Mouse (Mus musculus) lung, postnatal 4 days (tissue): ENCODE measurements around the gene Mydgf.

ENCODE experiments used
- DNase-seq, 2 experiments: peaks; one replicate each; pipeline ENCODE4 v3.0.0; 2021

Mydgf gene

DNA sequence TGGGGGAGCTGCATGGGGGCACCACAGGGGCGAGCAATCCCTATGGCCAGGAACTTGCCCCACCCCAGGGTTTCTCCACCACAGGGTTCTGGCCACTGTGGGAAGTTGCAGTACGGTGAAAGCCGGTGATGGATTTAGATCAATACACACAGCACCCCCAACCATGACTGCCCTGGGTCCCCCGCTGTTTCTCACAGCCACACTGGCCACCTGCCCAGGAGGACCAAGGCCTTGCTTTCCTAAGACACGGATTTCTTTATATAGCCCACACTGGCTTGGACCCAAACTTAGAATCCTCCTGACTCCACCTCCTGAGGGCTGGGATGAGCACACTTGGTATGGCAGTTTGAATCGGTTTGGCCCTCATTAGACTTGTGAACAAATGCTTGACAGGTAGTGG is 7.5 kb upstream of the Mydgf start:
- DNase-seq, result no peak

GRCm38 (mm10) chr17:56185281-56186141 is 1.8 kb upstream of the Mydgf start:
- peak; percentile 55 to 83 for DNase-seq

- DNase-seq, result no peak
Observed at GRCm38 (mm10) chr17:56182975-56183657, 604 bp downstream of the Mydgf start.

GRCm38 (mm10) chr17:56175416-56175815 is 8.3 kb downstream of the Mydgf start:
- DNase-seq, result no peak

- DNase-seq, result no peak
Observed at GRCm38 (mm10) chr17:56173401-56174046, 10.2 kb downstream of the Mydgf start.

DNA sequence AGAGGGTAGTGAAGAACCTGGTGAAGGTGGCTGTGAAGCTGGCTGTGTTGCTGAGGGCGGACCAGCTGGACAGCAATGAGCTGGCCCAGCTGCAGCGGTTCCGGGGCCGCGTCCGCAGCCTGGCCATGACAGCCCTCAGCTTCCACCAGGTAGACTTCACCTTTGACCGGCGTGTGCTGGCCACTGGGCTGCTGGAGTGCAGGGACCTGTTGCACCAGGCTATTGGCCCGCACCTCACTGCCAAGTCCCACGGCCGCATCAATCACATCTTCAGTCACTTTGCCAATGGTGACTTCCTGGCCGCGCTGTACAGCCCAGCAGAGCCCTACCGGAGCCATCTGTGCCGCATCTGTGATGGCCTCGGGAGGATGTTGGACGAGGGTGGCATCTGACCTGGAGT is 11.8 kb downstream of the Mydgf start:
- DNase-seq, result no peak

- no peak for DNase-seq
Observed at GRCm38 (mm10) chr17:56171456-56171855, 12.3 kb downstream of the Mydgf start.

GRCm38 (mm10) chr17:56170636-56171035 is 13.1 kb downstream of the Mydgf start:
- DNase-seq, result no peak

DNA sequence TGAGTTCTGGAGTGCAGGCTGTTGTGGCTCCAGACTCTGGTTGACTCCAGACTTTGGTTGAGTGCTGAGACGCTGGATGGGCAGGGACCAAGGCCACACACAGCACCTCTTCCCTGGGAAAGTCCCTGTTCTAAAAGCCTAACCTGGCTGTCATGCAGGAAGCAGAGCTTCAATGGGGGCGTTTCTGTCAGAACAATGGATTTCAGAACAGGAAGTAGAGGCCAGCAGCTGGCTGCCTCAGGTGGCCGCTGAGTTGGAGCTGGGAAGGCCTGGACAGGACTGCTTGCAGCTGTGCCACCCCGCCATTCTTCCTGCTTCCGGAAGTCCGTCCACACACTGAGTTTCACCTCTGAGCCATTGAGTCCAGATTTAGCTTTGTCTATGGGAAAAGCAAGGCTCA is 13.9 kb downstream of the Mydgf start:
- DNase-seq, result peak; percentile 23 to 37

GRCm38 (mm10) chr17:56165671-56166070 is 18.0 kb downstream of the Mydgf start:
- DNase-seq, result no peak

GRCm38 (mm10) chr17:56164510-56164909 is 19.2 kb downstream of the Mydgf start:
- DNase-seq, result no peak

DNA sequence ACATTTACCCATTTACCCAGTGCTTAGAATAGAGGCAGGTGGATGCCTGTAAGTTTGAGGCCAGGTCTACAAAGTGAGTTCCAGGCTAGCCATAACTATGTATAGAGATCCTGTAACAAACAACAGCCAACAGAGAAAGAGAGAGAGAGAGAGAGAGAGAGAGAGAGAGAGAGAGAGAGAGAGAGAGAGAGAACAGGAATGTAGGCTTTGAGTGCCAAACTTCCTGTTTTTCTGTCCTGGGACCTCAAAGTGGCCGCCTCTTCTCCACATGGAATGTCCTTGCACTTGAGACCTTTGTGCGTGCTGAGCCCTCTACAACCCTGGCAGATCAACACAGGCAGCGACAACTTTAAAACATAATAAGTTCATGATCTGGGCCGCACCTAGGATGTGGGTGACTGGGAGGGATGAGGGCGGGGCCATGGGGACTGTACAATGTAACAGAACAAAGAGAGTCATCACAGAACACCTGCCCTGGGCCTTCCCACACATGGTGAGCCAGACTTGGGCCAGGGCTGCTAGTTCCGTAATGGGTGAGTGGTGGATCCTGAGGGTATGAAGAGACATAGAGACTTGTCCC is 20.1 kb downstream of the Mydgf start:
- DNase-seq, result peak; percentile 45 to 57

DNA sequence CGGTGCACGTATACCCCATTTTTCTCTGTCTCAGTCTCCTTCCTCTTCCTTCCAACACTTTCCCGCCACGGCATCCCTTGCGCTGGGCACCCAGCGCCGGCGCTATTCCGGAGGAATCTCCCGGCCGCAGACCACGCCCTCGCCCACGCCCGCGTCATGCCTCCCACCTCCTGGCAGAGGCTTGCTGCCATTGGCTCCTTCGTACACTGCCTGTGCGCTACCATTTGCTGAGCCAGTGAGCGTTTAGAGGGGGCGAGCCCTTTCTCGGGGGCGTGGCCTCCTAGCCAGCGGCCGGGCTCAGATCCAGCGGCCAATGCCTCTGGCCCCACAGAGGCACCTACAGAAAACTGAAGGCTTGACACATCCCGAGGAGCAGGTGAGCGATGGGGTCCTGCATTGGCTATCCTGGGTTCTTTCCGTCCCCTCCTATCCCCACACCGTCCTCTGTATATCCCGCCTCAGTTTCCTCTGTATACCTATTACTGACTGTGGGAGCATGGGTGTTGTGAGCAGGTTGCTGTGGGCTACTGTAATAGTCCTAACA is 21.4 kb downstream of the Mydgf start, which contains the start of gene Tnfaip8l1:
TSS of gene Tnfaip8l1 (plus strand) at position 247 of the 544 bp plus-strand sequence.
- DNase-seq, result peak; percentile 97 to 98

DNA sequence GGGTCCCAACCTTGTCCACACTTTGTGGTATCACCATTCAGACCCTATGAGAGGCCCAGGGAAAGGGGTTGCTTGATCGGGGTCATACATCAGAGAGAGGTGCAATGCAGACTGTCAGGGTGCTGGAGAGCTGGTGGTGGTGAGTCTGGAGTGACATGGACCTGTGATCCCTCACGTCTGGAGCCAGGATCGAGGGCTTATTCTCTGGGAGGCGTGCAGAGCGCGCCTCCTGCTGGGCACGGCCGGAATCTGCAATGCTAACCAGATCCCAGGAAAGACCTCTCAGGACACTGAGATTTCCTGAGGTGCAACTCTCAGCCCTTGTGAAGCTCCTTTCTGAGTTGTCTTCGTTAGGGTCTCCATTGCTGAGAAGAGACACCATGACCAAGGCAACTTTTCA is 24.0 kb downstream of the Mydgf start:
- DNase-seq, result peak; percentile 70 to 76

- peak; percentile 79 to 84 for DNase-seq
Observed at GRCm38 (mm10) chr17:56153643-56154042, 30.1 kb downstream of the Mydgf start.

- no peak for DNase-seq
Observed at GRCm38 (mm10) chr17:56149897-56150296, 33.8 kb downstream of the Mydgf start.

DNA sequence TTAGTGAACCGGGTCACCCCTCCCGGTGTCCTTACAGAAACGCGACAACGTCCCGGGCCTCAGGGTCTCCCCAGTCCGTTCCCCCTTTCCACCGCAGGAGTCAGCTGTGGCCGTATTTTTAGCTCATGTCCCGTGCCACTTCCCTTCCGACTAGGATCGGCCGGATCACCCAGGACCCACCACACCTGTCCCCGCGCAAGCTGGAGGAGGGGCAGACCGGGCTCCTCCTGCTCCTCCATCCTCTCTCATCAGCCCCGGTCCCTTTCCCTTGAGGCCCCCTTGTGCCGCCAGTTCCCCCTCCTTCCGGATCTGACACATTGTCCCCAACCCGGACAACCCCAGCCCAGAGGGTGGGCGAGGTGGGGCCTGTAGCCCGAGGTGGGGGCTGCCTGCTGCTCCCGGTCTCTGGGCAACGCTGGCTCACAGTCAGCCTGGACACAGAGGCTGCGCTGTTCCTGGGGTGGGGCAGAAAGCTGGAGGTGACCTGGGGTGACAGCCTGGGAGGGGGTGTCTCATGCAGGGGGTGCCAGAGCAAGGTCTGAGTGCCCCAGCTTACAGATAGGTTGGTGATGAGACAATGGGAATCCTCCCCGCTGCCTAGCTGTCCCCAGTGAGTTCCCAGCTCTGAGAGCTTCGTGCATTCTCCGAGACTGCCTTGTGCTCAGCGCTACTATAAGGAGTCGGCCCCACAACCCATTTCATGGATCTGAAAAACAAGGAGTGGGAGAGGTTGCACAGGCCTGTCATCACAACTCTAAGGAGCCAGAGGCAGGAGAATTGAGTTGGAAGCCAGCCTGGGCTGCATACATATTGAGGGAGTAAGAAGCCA is 34.7 kb downstream of the Mydgf start:
- no peak for DNase-seq

DNA sequence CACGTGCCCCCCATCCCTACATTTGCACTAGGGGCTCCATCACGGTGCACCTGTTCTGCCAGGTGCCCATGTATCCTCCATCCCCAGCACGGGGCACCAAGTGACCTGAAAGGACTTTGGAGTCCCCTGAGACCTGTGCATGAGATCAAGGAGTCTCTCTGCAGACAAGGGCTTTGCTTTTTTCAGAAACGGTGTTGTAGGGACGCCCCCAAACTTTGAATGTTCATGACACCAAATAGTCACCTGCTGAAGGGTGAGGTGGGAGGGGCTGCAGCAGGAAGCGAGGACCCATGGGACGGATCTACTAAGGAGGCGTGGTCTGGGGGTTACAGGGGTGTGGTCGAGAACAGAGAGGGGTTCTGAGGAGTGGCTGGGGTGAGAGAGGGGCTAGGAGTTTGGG is 35.4 kb downstream of the Mydgf start:
- DNase-seq, result no peak

- no peak for DNase-seq
Observed at GRCm38 (mm10) chr17:56147420-56147819, 36.3 kb downstream of the Mydgf start.

- DNase-seq, result no peak
Observed at GRCm38 (mm10) chr17:56146131-56146530, 37.6 kb downstream of the Mydgf start.

GRCm38 (mm10) chr17:56144546-56144945 is 39.2 kb downstream of the Mydgf start:
- no peak for DNase-seq
